Mouse (Mus musculus): Measurements from ENCODE around the gene Dnajb14.

DNA sequence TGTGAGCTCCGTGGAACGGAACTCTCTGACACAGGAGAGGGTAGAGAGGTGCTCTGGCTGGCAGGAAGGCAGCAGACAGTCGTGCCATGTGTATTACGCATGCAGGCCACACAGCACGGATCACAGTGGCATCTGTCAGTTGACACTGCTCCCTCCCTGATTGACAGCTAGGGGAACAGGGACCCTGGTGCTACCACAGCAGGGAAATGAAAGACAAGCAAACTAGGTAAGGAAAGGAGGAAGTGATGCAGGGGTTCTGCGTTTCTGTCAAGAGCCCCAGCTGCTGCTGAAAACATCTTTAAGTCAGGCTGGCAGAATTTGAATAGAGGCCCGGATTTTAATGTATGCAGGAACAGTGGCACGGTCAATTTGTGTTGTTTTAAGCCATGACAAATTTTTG is 96.0 kb downstream of the Dnajb14 start:
- no peak for TF ChIP-seq POLR2A (IDR thresholded peaks at IDR 0.05; ENCODE audit: low read depth, low read length)
- no peak for TF ChIP-seq CTCF (IDR thresholded peaks at IDR 0.05; ENCODE audit: borderline replicate concordance, insufficient read depth, low read length)

All from embryonic fibroblast, embryonic 13.5 days (primary cell).